Mouse (Mus musculus) thymus, adult 2 months (tissue): ENCODE data around the gene Tmem102. TPM values are rescaled to one million over a fixed set of nuclear protein-coding genes. Genes with fewer than 3 reads are reported as not detected.

Source experiments
- DNase-seq: peaks from one replicate; pipeline ENCODE4 v3.0.0; 2021
- H3K27ac ChIP-seq: fragments of 200-500 bp; 2 replicates; pipeline ENCODE4 v1.5.1; 2012; ENCODE audit warnings: low read length, control low read depth; ENCODE audit not compliant: control insufficient read depth, insufficient read depth
- H3K27me3 ChIP-seq: fragments of 200-500 bp; 2 replicates; pipeline ENCODE4 v1.6.1; 2012; ENCODE audit warnings: mild to moderate bottlenecking, low read length, moderate library complexity, mixed read lengths; ENCODE audit not compliant: control insufficient read depth, insufficient read depth
- H3K36me3 ChIP-seq: fragments of 200-500 bp; 2 replicates; pipeline ENCODE4 v1.6.1; 2012; ENCODE audit warnings: mild to moderate bottlenecking, low read length, moderate library complexity; ENCODE audit not compliant: control insufficient read depth, insufficient read depth
- H3K4me1 ChIP-seq: fragments of 200-500 bp; replicated peaks from 2 replicates; pipeline ENCODE4 v1.6.1; 2012; ENCODE audit warnings: low read length; ENCODE audit not compliant: control insufficient read depth, insufficient read depth
- H3K4me3 ChIP-seq: fragments of 200-500 bp; 2 replicates; pipeline ENCODE4 v1.5.1; 2012; ENCODE audit warnings: mild to moderate bottlenecking, low read length, control low read depth, moderate library complexity; ENCODE audit not compliant: control insufficient read depth, insufficient read depth
- CTCF ChIP-seq: fragments of 200-500 bp; IDR thresholded peaks from 2 replicates; pipeline ENCODE4 v1.5.1; 2012; ENCODE audit warnings: mild to moderate bottlenecking, control low read depth, low read length, moderate library complexity, borderline replicate concordance; ENCODE audit not compliant: control insufficient read depth, poor library complexity, insufficient read depth; ENCODE audit errors: extremely low read depth
- POLR2A ChIP-seq: fragments of 200-500 bp; IDR thresholded peaks from 2 replicates; pipeline ENCODE4 v1.6.1; 2012; ENCODE audit warnings: mild to moderate bottlenecking, low read length, control low read depth, moderate library complexity; ENCODE audit not compliant: control insufficient read depth, poor library complexity, insufficient read depth; ENCODE audit errors: extremely low read depth
- WGBS: fragments of 180-500 bp; shearing (Covaris S2); methylation state at CpG from one replicate; pipeline ENCODE4 v1.1.7; 2018; 5-methylcytosine and 5-hydroxymethylcytosine counted together
- polyA plus RNA-seq: library from polyadenylated mRNA; depleted of rRNA; stranded (reverse); fragments of >200 nt; gene quantifications from 2 replicates; pipeline ENCODE4 v1.2.3, GENCODE M21; 2012; rRNA removed

The Tmem102 gene
- polyA plus RNA-seq, 1 experiment = 5.1 TPM

DNA sequence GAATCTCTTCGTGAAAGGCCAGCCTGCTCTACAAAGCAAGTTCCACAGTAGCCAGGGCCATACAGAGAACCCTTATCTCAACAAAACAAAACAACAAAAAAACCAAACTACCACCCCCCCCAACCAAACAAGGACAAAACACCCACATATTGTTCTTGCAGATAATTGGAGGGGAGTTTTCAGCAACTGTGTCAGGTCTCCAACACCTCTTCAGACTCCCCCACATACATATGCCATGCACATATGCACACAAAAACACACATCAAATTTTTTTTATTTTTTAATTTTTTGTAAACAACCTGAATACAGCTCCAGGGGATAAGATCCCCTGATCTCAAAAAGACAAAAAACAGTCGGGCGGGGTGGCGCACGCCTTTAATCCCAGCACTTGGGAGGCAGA, 51.2 kb downstream of the Tmem102 start:
- 89% methylated on average over 5 of the region's 5 CpGs for WGBS
- H3K27me3 ChIP-seq = no peaks in the 10 kb centered on the region
- no peak for DNase-seq
- H3K4me3 ChIP-seq = no peak overlapping the region
- no peaks in the 10 kb centered on the region; the same call in 1 of the 2 replicates for H3K36me3 ChIP-seq
- H3K27ac ChIP-seq = no peak overlapping the region
- no peak for TF ChIP-seq CTCF
- no peak for TF ChIP-seq POLR2A
- peaks cover 5% of the 10 kb centered on the region for H3K4me1 ChIP-seq

Other genes with a start within 250 kb of the Tmem102 start
- gene Efnb3, start 245.4 kb downstream of the Tmem102 start, polyA plus RNA-seq = 3.7 and 8.7 TPM in 2 replicates
- 41.2 and 48.5 TPM in 2 replicates for gene Wrap53, start 225.4 kb downstream of the Tmem102 start, polyA plus RNA-seq
- 266 and 303 TPM in 2 replicates for gene Trp53, start 225.3 kb downstream of the Tmem102 start, polyA plus RNA-seq
- 3.4 and 4.2 TPM in 2 replicates for gene Atp1b2, start 199.7 kb downstream of the Tmem102 start, polyA plus RNA-seq
- not detected in 2 replicates for gene Shbg, start 187.7 kb downstream of the Tmem102 start, polyA plus RNA-seq
- 0.67 and 0.73 TPM in 2 replicates for gene Sat2, start 183.6 kb downstream of the Tmem102 start, polyA plus RNA-seq
- 94.1 and 96.0 TPM in 2 replicates for gene Fxr2, start 172.6 kb downstream of the Tmem102 start, polyA plus RNA-seq
- gene Sox15, start 150.3 kb downstream of the Tmem102 start, polyA plus RNA-seq = 0.24 and 0.52 TPM in 2 replicates
- 174 and 178 TPM in 2 replicates for gene Mpdu1, start 143.0 kb downstream of the Tmem102 start, polyA plus RNA-seq
- gene Cd68, start 139.5 kb downstream of the Tmem102 start, polyA plus RNA-seq = 101 and 117 TPM in 2 replicates
- 669 and 722 TPM in 2 replicates for gene Eif4a1, start 133.2 kb downstream of the Tmem102 start, polyA plus RNA-seq
- 83.3 and 89.1 TPM in 2 replicates for gene Senp3, start 123.5 kb downstream of the Tmem102 start, polyA plus RNA-seq
- 2.2 and 3.0 TPM in 2 replicates for gene Tnfsf13, start 119.8 kb downstream of the Tmem102 start, polyA plus RNA-seq
- gene Tnfsf12, start 109.8 kb downstream of the Tmem102 start, polyA plus RNA-seq = 12.2 and 16.3 TPM in 2 replicates
- gene Tnfsfm13, start 109.5 kb downstream of the Tmem102 start, polyA plus RNA-seq = 2.7 and 3.4 TPM in 2 replicates
- gene Polr2a, start 47.0 kb downstream of the Tmem102 start, polyA plus RNA-seq = 113 and 125 TPM in 2 replicates
- gene Slc35g3, start 43.7 kb downstream of the Tmem102 start, polyA plus RNA-seq = 0.08 and 0.29 TPM in 2 replicates
- 32.2 and 35.6 TPM in 2 replicates for gene Zbtb4, start 39.7 kb downstream of the Tmem102 start, polyA plus RNA-seq
- 12.9 and 15.7 TPM in 2 replicates for gene Chrnb1, start 9.7 kb downstream of the Tmem102 start, polyA plus RNA-seq
- gene Fgf11, start 3.8 kb downstream of the Tmem102 start, polyA plus RNA-seq = 1.7 and 2.4 TPM in 2 replicates
- 0.05 TPM in 1 of 2 replicates, not detected in the other for gene Gm39566, start 9.7 kb upstream of the Tmem102 start, polyA plus RNA-seq
- 0.22 TPM in 1 of 2 replicates, not detected in the other for gene Spem2, start 12.8 kb upstream of the Tmem102 start, polyA plus RNA-seq
- 0.20 and 0.61 TPM in 2 replicates for gene Spem1, start 16.6 kb upstream of the Tmem102 start, polyA plus RNA-seq
- 14.4 and 15.3 TPM in 2 replicates for gene Nlgn2, start 32.2 kb upstream of the Tmem102 start, polyA plus RNA-seq
- gene Tmem256, start 32.9 kb upstream of the Tmem102 start, polyA plus RNA-seq = 160 and 224 TPM in 2 replicates
- gene Plscr3, start 40.8 kb upstream of the Tmem102 start, polyA plus RNA-seq = 132 and 142 TPM in 2 replicates
- 2.6 and 3.1 TPM in 2 replicates for gene Tnk1, start 53.1 kb upstream of the Tmem102 start, polyA plus RNA-seq
- gene Tmem95, start 72.4 kb upstream of the Tmem102 start, polyA plus RNA-seq = not detected in 2 replicates
- 6.2 and 8.0 TPM in 2 replicates for gene Kctd11, start 75.8 kb upstream of the Tmem102 start, polyA plus RNA-seq
- gene Acap1, start 89.9 kb upstream of the Tmem102 start, polyA plus RNA-seq = 405 and 462 TPM in 2 replicates
- gene 2810408A11Rik, start 95.4 kb upstream of the Tmem102 start, polyA plus RNA-seq = 7.1 and 10.2 TPM in 2 replicates
- 85.3 and 90.7 TPM in 2 replicates for gene Neurl4, start 95.4 kb upstream of the Tmem102 start, polyA plus RNA-seq
- gene Gps2, start 108.3 kb upstream of the Tmem102 start, polyA plus RNA-seq = 236 and 272 TPM in 2 replicates
- gene Eif5a, start 116.3 kb upstream of the Tmem102 start, polyA plus RNA-seq = 618 and 719 TPM in 2 replicates
- gene Ybx2, start 130.2 kb upstream of the Tmem102 start, polyA plus RNA-seq = 20.0 and 49.6 TPM in 2 replicates
- gene Slc2a4, start 142.6 kb upstream of the Tmem102 start, polyA plus RNA-seq = 36.3 and 58.9 TPM in 2 replicates
- 6.0 and 6.5 TPM in 2 replicates for gene Cldn7, start 159.2 kb upstream of the Tmem102 start, polyA plus RNA-seq
- 133 and 148 TPM in 2 replicates for gene Ctdnep1, start 175.5 kb upstream of the Tmem102 start, polyA plus RNA-seq
- 69.4 and 75.3 TPM in 2 replicates for gene Elp5, start 176.9 kb upstream of the Tmem102 start, polyA plus RNA-seq
- gene Gabarap, start 185.5 kb upstream of the Tmem102 start, polyA plus RNA-seq = 270 and 395 TPM in 2 replicates
- gene Phf23, start 190.2 kb upstream of the Tmem102 start, polyA plus RNA-seq = 36.5 and 43.4 TPM in 2 replicates
- 52.4 and 55.7 TPM in 2 replicates for gene Dvl2, start 195.0 kb upstream of the Tmem102 start, polyA plus RNA-seq
- 88.5 and 110 TPM in 2 replicates for gene Acadvl, start 209.8 kb upstream of the Tmem102 start, polyA plus RNA-seq
- 71.7 and 72.1 TPM in 2 replicates for gene Dlg4, start 211.3 kb upstream of the Tmem102 start, polyA plus RNA-seq
- 1.3 TPM in 1 of 2 replicates, not detected in the other for gene Asgr1, start 248.5 kb upstream of the Tmem102 start, polyA plus RNA-seq